Comparison of ENCODE assay signal across 8 mouse cellular contexts in the genomic region with DNA sequence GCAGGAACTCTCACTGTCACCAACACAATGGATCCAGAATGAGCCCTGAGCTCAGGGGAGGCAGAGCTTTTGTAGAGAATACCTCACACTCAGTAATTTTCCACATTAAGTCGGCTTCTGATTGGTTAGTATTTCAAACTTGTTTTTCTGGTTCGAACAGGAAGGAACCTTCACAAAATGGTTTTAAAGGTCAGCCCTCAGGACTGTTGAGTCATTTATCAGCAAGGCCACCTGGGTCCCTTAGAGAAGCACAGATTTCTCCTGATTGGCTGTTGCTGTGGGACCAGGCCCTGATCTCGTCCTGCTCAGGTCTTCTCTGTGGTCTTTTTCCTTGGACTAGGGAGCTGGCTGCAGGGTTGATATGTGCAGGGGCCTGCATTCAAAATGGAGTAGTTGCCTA. TPM values are rescaled to one million over a fixed set of nuclear protein-coding genes. Genes with fewer than 3 reads are reported as not detected.
DNase-seq lines count a peak whose midpoint lies in the region; ATAC-seq lines count a peak whose summit lies in the region.

No protein-coding gene starts in this region.

- peak; percentile 24 for DNase-seq in lung, postnatal 25 days (ENCODE audit: low spot score)
- no peak for DNase-seq in lung, postnatal 10 days
- peak; percentile 22 for DNase-seq in c-Kit-positive CD71-positive TER-119-positive erythroid progenitor cells, embryonic 14.5 days (ENCODE audit: low spot score)
- DNase-seq in kidney, adult 8-10 months, result peak; percentile 3 to 43
- no peak for DNase-seq in layer of hippocampus, postnatal 36 days
- DNase-seq in retina, postnatal 1 day, result no peak

- no peak overlapping the region for H3K4me2 ChIP-seq in stomach, embryonic 15.5 days
- H3K4me2 ChIP-seq in forebrain, embryonic 16.5 days (ENCODE audit: low read length), result no peak overlapping the region

- H3K9ac ChIP-seq in stomach, embryonic 15.5 days, result no peak overlapping the region
- H3K9ac ChIP-seq in forebrain, embryonic 16.5 days (replicated peaks; ENCODE audit: low read depth, low read length), result no peak overlapping the region

- peak overlapping the region; percentile 54; the same call in 1 of the 2 replicates for H3K27ac ChIP-seq in stomach, embryonic 15.5 days
- H3K27ac ChIP-seq in forebrain, embryonic 16.5 days (ENCODE audit: low read length), result no peak overlapping the region

- H3K4me3 ChIP-seq in stomach, embryonic 15.5 days (replicated peaks), result no peak overlapping the region
- H3K4me3 ChIP-seq in forebrain, embryonic 16.5 days (replicated peaks; ENCODE audit: low read length), result no peak overlapping the region

- no peaks in the 10 kb centered on the region for H3K27me3 ChIP-seq in stomach, embryonic 15.5 days (replicated peaks)
- no peaks in the 10 kb centered on the region for H3K27me3 ChIP-seq in forebrain, embryonic 16.5 days (replicated peaks; ENCODE audit: control insufficient read depth, insufficient read depth, low read length)

- 49% methylated on average over 3 of the region's 3 CpGs for WGBS in stomach, embryonic 15.5 days
- WGBS in forebrain, embryonic 16.5 days, result 60% methylated on average over 3 of the region's 3 CpGs

- H3K36me3 ChIP-seq in stomach, embryonic 15.5 days, result no peaks in the 10 kb centered on the region
- H3K36me3 ChIP-seq in forebrain, embryonic 16.5 days (ENCODE audit: control insufficient read depth, insufficient read depth), result no peaks in the 10 kb centered on the region

- no peaks in the 10 kb centered on the region for H3K4me1 ChIP-seq in stomach, embryonic 15.5 days
- H3K4me1 ChIP-seq in forebrain, embryonic 16.5 days (replicated peaks; ENCODE audit: control insufficient read depth, insufficient read depth, low read length), result no peaks in the 10 kb centered on the region; the same call in 1 of the 2 replicates

- H3K9me3 ChIP-seq in stomach, embryonic 15.5 days, result no peaks in the 10 kb centered on the region
- H3K9me3 ChIP-seq in forebrain, embryonic 16.5 days (ENCODE audit: control insufficient read depth, low read length), result peaks cover 3% of the 10 kb centered on the region

- peak; percentile 89 for ATAC-seq in stomach, embryonic 15.5 days (ENCODE audit: insufficient read depth, low FRiP score, low read depth)
- no peak for ATAC-seq in forebrain, embryonic 16.5 days

RNA-seq across cellular contexts. Expression of a gene that starts 30.7 kb away (rescaled TPM):
- polyA plus RNA-seq in stomach, embryonic 15.5 days (2015; fragmentation: Nextera tagmentation; extraction: Ambion mirVana), result 45.3 and 48.8 TPM in 2 replicates
- total RNA-seq in layer of hippocampus, postnatal 36 days (2021), result 10 to 100 TPM; 57.0 to 61.9 TPM
- 34.4 and 39.2 TPM in 2 replicates for polyA plus RNA-seq in forebrain, embryonic 16.5 days (2015; fragmentation: Nextera tagmentation; extraction: Ambion mirVana)

RNA-seq across cellular contexts. Expression of a gene that starts 42.4 kb away (rescaled TPM):
- 37.1 and 38.4 TPM in 2 replicates for polyA plus RNA-seq in stomach, embryonic 15.5 days (2015; fragmentation: Nextera tagmentation; extraction: Ambion mirVana)
- total RNA-seq in layer of hippocampus, postnatal 36 days (2021), result 100 to 1,000 TPM; 170 to 173 TPM
- polyA plus RNA-seq in forebrain, embryonic 16.5 days (2015; fragmentation: Nextera tagmentation; extraction: Ambion mirVana), result 120 and 132 TPM in 2 replicates

Comparison
In these comparisons a context has a peak if more than half of its experiments do, and no peak if none do; other contexts are left out.
1. DNase-seq: peak in lung, postnatal 25 days (single experiment), c-Kit-positive CD71-positive TER-119-positive erythroid progenitor cells, embryonic 14.5 days (single experiment) and kidney, adult 8-10 months (2 of 2); none in lung, postnatal 10 days (single experiment), layer of hippocampus, postnatal 36 days (0 of 2) and retina, postnatal 1 day (single experiment).